Mouse (Mus musculus): ENCODE results near the gene Nphp1. TPM values are rescaled to one million over a fixed set of nuclear protein-coding genes. Genes with fewer than 3 reads are reported as not detected.

Nphp1 gene
- total RNA-seq, 2 experiments from 2014 or later, result 14.7 to 16.6 TPM

DNA sequence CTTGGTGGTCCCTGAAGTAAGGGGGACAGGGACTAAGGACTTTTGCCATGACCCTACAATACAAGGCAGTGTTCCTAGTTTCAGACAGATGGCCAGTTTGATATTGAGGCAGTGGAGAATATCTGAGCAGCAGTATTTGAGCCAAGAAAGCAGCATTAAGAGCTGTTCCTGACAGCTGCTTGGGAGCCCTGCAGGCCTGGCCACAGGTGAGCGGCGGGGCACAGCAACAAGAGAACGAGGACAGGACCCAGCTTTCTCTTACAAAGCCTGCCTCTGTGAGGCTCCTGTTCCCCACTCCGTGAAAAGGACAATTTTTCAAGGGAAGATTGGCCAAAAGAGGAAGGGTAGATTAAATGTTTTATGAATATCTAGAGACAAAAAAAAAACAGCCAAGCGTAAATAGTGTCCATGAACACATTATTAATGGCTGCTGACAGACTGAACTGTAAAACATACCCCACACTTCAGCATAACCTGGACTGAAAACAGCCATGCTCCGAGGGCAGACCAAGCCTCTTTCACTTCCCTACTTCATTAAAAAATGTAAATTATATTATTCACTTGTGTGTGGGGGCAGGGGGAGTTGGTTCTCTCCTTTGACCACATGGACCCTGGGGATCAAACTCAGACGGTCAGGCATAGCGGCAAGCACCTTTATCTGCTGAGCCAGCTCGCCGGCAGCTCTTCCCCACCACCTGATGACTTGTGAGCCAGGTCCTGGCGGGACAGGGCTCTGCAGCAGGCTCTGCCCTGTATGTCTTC is 36.7 kb downstream of the Nphp1 start:
- intact Hi-C loops (cut with DNase I), result loop anchor here (10.0 kb wide), 1 partner anchor 137 kb away; no protein-coding TSS in a partner anchor
- peak; percentile 34 for DNase-seq

DNA sequence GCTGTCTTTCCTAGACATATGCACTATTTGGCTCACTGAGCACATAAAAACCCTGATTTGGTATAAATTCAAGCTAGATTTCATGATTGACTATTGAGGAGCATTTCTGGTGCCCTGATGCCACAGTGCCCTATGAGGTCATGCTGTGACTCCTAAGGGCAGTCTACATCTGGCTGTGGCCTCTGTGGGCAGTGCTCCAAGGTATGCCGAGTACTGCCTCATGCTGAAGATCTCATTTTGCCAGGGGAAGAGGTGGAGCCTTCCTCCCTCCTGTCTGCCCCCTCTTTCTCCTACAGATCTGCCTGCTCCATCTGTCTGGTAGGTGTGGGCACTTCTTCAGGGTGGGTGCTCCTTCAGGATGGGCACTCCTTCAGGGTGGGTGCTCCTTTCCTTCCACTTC is 39.3 kb downstream of the Nphp1 start:
- intact Hi-C loops (cut with DNase I), result no loop called here
- DNase-seq, result no peak

DNA sequence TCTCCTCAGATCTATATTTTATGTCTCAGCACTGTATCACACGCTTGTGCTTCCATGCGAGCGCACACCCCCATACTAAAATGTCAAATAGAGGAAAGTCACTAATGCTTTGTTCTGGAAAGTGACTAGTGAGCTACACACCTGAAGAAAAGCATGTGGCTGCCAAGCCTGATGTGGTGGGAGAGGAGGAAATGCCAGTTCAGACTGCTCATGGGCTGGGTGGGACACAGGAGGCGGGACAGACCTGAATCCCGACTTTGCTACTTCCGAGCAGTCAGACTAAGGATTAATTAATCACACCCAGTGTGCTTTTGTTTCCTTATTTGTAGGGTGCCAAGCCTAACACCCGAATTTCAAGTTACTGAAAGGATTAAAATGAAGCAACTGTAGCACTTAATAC is 40.4 kb downstream of the Nphp1 start:
- intact Hi-C loops (cut with DNase I), result no loop called here
- DNase-seq, result no peak

DNA sequence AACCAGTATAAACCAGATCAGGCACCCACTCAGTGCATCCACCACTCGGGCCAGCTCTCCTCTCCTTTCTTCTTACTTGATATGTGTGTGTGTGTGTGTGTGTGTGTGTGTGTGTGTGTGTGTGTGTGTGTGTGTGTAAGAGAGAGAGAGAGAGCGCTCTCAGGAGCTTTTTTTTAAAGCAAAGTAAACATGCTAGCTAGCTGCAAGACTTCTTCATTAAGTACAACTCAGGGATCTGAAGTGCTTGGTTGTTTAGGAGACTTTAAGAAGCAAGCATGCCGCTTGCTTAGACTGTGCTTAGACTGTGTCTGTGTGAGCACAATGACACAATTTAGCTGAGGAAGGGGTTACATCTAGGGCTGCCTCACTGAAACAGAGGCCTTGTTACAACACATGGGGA is 46.1 kb downstream of the Nphp1 start:
- intact Hi-C loops (cut with DNase I), result no loop called here
- DNase-seq, result no peak

DNA sequence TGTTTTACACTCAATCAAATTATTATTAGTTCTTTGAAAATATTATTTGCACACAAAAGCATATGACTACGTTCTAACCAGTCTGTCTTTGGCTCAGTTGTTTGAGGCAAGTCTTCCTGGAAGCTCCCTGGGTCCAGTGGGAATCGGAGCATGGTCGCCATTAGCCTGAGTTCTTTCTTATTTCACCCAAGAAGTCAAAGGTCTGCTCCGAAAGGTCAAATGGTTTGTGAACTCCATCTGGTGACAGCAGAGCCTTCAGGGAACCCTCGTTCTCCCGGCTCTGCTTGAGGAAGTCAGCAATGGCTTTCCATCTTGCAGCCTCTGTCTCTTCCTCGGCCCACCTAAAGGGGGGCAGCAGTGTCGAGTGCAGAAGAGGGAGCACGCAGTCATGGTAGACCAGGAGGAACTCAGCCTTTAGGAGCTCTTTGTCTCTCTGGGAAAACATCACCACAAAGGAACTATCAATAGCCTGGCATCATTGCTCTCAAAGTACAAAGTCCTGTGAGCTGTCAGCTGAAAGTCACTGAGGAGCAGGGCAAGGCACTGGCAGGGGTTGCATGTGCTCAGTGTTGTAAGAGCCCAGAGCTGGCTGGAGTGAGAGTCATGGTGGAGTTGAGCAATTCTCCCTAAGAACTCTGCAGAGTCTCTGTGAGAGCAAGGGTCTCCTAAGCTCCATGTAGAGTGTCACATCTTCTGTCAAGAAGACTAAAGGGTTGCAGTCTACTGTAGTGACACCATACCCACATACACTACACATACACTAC is 47.8 kb downstream of the Nphp1 start:
- no peak for DNase-seq
- intact Hi-C loops (cut with DNase I), result no loop called here

DNA sequence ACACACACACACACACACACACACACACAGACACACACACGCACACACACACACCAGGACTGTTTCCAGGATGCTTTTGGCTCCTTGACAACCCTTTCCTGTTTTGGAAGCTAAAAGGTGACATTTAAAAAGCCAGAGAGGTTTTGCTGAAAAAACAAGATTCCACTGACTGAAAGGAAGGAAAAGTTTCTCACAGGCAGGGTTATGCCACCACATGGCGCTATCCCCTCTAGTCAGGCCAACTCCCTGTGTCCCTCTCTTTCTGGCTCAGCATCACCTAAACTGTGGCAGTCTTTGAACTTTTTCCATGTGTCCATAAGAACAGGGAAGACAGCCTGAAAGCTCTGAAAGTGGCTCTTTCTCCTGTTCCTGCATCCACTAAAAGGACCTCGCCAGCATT is 50.8 kb downstream of the Nphp1 start:
- intact Hi-C loops (cut with DNase I), result no loop called here
- DNase-seq, result no peak

DNA sequence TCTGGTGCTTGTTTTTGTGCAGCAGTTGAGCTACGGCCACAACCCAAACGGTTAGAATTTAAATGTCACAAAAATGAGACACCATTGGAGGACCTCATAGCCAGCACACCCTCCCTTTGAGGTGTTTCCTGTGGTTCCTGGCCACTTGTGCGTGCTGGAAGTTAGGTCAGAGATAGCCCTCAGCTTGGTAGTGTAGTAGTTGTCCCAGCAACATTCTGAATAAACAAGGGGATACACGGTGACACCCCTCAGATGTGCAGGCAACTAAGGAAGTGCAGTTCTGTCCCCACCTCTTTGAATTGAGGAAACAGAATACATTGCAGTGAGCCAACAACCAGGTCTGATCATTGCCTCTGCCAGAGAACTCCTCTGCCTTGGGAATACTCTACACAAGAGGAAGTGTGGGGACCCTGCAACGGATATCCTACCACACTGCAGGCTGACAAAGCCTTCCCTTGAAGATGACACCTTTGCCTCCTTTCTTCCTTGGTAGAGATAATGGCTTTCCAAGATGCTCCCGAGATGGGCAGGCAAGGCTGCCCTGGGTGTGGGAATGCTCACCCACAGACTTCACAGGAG is 52.0 kb downstream of the Nphp1 start:
- DNase-seq, result no peak
- intact Hi-C loops (cut with DNase I), result no loop called here

DNA sequence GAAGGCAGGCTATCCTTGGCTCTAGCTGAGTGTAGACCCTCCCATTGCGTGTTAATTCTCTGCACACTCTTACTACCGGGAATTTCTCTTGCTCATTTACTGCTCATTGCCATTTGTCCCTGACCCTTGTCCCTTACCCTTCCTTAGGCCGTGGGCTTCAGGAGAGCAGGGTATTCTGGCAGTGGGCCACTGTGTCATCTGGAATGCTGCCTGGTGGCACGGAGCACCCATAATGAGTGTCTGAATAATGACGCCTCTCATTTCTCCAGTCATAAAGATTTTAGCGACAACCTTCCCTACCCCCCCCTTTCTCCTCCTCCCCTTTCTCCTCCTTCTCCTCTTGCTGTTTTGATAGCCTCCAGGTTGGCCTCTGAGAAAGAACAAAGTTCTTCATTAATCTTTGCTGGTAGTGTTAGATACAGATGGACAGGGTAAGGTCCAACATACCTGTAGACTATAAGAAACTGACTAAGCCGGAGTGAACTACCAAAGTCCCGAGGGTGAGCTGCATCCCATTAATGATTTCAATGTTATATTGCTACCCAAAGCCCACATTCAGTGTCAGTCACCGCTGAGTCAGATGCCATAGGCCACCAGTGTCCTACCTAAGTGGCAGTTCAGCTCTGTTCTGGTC is 53.1 kb downstream of the Nphp1 start:
- DNase-seq, result no peak
- intact Hi-C loops (cut with DNase I), result no loop called here

DNA sequence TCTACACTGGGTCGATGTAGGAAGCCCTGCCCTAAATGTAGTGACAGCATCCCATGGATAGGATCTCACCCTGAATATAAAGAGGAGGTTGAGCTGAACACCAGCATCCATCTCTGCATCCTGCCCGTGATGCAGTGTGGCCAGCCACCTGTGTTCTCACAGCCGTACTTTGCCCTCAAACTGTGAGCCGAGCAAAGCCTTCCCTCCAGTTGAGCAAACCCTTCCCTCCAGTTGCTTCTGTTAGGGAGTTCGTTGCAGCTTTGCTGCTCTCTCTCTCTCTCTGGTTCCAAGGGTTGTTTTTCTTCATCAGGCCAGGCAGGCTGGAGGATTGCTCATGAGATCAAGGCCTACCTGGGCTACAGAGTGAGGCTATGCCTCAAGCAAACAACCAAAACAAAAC is 53.8 kb downstream of the Nphp1 start:
- intact Hi-C loops (cut with DNase I), result no loop called here
- DNase-seq, result no peak

DNA sequence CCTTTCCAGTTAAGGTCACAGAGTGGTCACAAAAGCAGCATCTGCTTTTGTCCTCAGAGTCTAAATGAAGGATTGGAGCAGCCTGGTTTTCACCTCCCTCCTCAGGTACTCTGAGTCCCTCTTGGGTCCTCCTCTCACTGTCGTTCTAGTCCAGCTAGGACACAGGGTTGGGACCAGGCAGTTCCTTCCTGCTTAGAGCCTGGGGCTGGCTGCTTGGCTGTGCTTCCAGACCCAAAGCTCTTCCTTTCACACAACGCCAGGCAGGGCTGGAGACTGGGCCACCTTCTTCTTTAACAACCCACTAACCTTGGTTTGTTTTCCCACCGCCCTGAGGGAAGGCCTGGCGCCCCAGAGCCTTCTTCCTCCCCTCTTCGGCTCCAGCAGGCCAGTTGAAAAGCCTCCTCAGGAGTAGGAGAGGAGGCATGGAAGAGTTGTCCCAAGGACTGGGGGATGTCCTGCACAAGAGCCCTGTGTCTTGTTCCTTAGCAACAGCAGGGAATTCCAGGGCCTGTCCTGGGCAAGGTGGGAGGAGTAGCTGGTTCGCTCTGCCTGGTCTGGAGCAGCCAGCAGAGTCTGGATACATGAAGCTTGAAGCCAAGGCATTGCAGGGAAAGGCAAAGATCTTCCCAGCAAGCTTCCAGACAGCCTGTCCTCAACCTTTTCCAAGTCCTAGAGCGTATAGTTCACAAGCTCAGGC is 58.2 kb downstream of the Nphp1 start:
- DNase-seq, result no peak
- intact Hi-C loops (cut with DNase I), result no loop called here

DNA sequence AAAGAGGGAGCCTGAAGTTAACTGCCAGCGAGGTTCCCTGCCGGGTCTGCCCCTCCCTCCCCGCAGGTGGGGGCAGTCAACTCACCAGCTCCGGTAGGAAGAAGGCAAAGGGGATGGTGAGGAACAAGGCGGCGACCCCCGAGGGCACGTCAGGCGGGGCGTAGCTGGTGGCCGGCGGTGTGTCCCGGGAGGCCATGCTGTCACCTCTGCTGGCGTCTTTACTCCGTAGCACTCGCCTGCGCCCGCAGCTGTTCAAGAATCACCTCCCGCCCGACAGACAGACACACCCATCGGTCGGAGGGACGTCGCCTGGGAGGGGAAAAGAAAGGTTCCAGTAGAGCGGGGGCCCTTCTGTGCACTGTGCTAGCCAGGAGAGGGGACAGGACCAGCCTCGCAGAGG is 59.0 kb downstream of the Nphp1 start, which contains the start of gene Mall:
Gene Mall (minus strand): TSS at position 262 of the 400 bp plus-strand sequence.
- intact Hi-C loops (cut with DNase I), result no loop called here
- no peak for DNase-seq

DNA sequence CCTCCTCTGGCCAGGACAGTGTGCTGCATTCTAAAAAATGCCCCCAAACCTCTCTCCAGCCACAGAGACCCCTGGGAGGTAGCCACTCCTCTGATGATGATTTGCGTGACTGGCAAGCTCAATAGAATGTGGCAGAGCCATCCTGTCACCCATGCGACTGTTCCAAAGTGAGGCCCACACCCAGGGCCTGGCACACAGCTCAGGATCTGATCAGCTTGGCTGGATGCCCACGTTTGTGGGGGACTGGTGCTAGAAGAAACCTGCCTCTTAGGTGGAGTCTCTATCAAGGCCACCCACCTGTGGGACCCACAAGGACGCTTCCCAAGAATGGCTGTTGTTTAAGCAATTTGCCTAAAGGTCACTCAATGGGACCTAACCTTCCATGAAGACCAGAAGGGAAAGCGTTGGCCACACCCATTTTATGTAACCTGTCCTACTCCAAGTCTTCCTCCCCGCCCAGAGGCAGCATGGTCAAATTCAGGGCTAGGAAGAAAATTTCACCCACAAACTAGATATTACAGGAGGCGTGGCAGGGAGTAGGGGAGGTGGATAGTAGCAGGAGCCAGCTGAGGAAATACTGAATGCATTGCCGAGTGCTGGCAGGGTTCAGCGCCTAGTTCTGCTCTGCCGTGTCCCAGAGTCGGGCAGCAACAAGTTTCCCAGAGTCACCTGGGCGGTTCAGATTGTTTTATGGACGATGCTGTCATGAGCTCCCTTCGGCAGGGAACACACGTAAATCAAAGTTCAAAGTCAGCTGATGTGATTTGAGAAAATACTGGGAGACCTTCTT is 59.8 kb downstream of the Nphp1 start:
- intact Hi-C loops (cut with DNase I), result no loop called here
- DNase-seq, result no peak

DNA sequence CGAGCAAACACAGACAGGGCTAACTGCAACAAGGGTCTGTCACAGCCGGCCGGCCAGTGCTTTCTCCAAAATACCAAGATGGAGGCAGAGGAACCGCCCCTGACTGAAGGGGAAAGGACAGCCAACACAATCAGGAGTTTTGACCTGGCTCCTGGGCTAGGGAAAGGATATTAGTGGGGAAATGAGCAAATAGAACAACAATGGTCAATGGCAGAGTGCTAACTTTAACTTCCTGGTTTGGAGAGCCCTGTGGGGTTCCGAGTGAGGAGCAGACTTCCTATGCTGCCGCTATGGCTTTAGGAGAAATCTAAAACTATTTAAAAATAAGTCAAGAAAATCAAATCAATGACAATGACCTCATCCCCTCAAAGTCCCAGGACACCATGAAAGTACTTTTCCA is 60.6 kb downstream of the Nphp1 start:
- intact Hi-C loops (cut with DNase I), result no loop called here
- DNase-seq, result no peak

DNA sequence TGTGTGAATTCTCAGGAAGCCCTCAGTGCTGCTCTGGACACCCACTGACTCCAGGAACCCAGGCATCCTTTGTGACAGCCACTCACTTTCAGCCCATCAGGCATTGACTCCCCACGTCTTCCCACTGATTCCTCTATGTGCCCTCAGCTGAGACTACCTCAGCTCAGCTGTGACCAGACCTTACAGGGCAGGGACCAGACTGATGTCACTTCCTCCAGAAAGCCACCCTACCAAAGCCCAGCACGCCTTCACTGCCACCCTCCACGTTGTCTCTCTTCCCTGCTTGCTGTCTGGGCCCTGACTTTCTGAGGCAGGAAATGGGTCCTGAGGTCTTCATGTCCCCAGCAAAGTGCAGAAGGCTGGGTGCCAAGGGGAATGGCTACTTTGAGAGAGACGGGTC is 65.5 kb downstream of the Nphp1 start:
- intact Hi-C loops (cut with DNase I), result no loop called here
- DNase-seq, result no peak

DNA sequence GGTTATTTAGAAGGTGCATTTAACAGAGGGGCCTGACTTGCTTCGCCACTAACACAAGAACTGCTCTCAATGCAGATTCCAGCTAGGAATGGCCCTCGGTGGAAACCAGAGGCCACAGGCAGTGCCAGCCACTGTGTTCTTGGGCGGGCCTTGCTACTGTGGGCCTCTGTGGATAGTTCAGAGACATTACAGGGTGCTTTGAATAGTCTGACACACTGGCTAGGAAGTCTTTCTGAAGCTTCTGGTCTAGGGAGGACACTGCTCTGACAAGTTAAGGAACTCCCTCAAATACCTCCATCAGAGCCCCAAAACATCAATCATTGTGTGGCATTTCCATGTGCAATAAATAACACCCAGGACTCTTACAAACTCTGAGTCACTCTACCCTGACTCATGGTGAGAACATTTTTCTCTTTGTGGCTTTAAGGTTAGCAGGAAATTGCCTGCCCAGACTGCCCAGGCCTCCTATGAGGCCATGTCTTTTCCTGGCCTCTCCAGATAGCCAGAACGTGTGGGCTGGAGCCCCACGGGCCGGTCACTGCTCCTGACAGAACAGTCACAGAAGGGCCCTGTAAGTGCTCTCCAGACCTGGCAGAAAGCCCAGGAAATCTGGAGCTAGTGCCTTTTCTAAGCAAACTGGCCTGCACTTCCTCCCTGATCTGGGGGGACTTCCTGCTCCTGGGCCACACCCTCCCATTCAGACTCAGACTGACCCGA is 66.4 kb downstream of the Nphp1 start:
- intact Hi-C loops (cut with DNase I), result no loop called here

DNA sequence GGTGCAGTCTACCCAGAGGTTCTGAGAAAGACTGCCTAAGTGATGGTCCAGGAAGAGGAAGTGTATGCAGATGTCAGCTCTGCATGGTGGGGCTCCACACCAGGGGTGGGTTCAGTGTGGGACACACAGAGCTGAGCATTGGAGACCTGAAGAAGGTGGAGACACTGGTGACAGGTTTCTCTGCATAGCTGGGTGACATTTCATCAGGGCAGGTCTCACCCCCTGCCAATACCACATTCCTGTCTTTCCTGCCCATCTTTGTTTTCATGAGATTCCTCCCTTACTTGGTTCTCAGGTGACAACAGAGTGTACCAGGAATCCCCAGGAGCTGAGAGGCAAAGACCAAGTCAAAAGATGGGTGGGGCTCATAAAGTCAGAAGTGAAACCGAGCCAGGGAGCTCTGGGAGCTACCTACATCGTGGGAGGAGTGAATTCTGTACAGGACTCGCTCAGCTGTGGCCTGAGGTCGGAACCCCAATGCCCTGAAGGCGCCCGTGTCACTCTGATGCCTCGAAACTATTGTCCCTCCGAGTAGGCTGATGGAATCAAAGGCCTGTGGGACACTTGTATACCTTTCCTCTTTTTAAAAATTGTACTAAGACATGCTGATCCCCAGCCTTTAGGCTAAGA is 69.7 kb downstream of the Nphp1 start:
- intact Hi-C loops (cut with DNase I), result no loop called here
- no peak for DNase-seq

More for the DNA sequence above, 66.4 kb downstream of the Nphp1 start:
- peak; percentile 88 for DNase-seq

DNA sequence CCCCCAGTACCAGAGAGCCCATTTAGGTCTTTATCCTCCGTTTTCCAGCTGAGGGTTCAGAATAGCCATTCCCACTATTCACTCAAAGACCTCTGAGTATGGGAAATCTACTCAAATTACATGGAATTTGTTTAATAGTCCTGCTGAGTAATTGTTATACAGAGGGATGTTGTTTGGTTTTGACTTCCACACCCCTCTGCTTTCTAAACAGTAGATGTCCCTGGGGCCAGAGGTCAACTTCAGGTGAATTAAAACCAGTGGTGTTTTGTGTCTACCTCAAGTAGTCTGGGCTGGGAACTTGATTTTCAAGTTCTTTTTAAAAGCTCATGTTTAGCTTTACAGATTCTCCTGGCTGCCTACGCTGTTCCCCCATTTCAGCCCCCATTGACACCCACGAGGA is 74.0 kb downstream of the Nphp1 start:
- intact Hi-C loops (cut with DNase I), result no loop called here
- no peak for DNase-seq

DNA sequence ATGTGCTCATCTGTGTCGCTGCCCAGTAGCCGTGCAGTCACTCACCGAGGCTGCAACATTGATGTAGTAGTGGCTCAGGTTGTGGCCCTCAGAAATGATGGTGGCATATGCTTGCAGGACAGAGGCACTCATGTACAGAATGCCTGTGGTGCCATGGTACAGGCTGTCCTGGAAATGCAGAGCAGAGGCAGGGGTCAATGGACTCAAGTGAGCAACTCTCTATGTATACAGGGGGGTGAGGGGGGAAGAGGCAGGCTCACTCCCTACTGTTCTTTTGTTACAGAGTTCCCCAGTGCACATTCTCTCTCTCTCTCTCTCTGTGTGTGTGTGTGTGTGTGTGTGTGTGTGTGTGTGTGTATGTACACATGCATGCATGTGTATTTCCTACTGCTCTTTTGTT is 79.9 kb downstream of the Nphp1 start:
- DNase-seq, result no peak
- intact Hi-C loops (cut with DNase I), result no loop called here

DNA sequence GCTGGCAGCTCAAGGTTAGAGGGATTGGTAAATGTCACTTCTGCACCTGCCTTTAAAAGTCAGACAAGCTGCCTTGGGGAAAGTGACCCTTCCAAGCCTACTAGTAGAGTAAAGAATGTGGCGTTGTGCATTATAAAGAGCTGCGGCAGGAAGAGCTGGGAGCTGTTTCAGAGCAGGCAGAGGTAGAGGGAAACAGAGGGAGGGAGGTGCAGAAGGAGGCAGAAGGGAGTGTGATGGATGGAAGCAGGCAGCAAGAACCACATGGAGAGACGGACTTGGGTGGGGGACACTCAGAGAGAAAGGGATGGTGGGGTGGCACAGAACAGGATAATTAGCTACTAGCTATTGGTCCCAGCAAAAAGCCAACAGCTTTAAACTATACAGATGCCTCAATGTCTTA is 80.6 kb downstream of the Nphp1 start:
- no peak for DNase-seq
- intact Hi-C loops (cut with DNase I), result no loop called here

All from left cerebral cortex, postnatal 4 days (tissue).